Mouse (Mus musculus) erythroblast, embryonic 14.5 days (primary cell): ENCODE results near the gene Dscaml1.

Experiments
- GATA1 ChIP-seq: IDR thresholded peaks from 2 replicates; pipeline ENCODE4 v1.6.1; 2012; ENCODE audit warnings: low read length, inconsistent platforms, mixed read lengths
- TAL1 ChIP-seq: IDR thresholded peaks from 3 replicates; pipeline ENCODE4 v1.6.1; 2012; ENCODE audit warnings: low read length, inconsistent platforms, mixed read lengths

DNA sequence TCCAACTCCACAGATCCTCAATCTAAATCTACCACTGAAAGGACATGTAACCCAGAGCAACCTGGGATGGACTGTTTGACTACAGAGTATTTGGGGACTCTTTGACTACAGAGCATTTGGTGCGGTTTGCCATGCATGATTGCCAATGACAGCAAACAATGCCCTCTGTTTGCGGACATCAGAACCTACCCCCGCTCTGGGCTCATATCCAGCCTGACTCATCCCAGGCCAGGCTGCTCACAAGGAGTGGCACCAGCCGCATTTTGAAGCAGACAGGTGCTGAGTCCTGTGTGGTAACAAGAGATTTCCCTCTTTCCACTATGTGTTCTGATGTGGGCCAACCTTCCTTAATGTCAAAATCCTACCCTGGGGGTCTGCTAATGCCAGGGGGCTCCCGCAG, 171.7 kb downstream of the Dscaml1 start:
- TF ChIP-seq TAL1 (no peak), GATA1 (no peak)
